Mouse (Mus musculus): ENCODE data around the gene Caap1. TPM values are rescaled to one million over a fixed set of nuclear protein-coding genes. Genes with fewer than 3 reads are reported as not detected.

The Caap1 gene
- polyA plus RNA-seq (2012; fragmentation: generic; extraction: Trizol) = 3.4 TPM
- long read RNA-seq, experiment 1, transcript Caap1-201 (6 exons, 2,107 nt) = major isoform, 9 of 15 reads
- long read RNA-seq, experiment 1, partial matches to known transcripts = 0 of 15 reads
- long read RNA-seq, experiment 1, other reads (novel, unspliced or antisense) = 6 of 15 reads
- long read RNA-seq, experiment 2, transcript Caap1-201 (6 exons, 2,107 nt) = major isoform, 13 of 20 reads
- long read RNA-seq, experiment 2, partial matches to known transcripts = 0 of 20 reads
- long read RNA-seq, experiment 2, other reads (novel, unspliced or antisense) = 7 of 20 reads

DNA sequence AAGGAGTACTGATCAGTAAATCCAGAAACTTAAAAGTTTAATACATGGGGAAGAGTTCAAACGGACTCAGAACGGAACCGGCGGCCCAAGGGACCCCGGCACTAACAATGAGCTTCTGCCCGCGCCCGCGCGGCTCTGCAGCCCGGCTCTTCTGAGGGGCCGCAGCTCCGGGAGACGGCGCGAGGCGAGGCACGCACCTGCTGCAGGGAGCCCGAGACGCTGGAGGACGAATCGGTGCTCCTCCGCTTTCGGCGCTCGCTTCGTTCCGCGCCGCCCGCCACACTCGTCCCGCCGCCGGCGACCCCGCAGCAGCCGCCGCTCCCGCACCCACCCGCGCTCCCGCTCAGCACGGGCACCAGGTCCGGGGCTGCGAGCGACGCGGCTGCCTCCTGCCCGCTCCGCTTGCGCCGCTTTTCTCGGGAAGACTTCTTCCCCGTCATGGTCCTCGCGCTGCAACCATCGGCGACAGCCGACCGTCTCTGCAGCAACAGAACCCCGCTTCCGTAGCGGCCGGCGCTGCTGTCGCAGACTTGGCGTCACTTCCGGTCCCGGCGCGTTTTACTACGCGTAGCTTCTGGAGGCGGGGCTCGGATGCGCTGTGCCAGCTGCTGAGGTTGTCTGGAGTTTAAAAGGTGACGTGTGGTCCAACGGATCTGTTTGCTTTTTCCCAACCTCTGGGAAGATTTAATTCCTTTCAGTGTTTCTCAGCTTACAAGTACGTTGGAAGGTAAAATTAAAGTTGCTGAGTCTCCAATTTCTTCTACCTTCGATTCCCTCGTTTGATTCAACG is at the start of gene Caap1, which contains the start of gene Gm10306:
Gene Caap1, minus strand, starts transcription at position 532 of the 790 bp plus-strand sequence.
Gene Gm10306, plus strand, starts transcription at position 282 of the 790 bp plus-strand sequence.
- Histone ChIP-seq H3K4me3 (ENCODE audit: insufficient read depth, poor library complexity, severe bottlenecking) (peak within 1 kb of the TSS; percentile 92), H3ac (ENCODE audit: control insufficient read depth, insufficient read length, low read depth) (peak within 1 kb of the TSS; percentile 65), H3K79me2 (ENCODE audit: control insufficient read depth, insufficient read depth) (peaks cover 45% of the 10 kb centered on the region), H3K79me3 (ENCODE audit: low read depth) (peaks cover 20% of the 10 kb centered on the region), H3K36me3 (ENCODE audit: control insufficient read depth, insufficient read depth) (no peaks in the 10 kb centered on the region), H3K27me3 (ENCODE audit: control insufficient read depth, insufficient read depth, insufficient read length) (no peaks in the 10 kb centered on the region)
- TF ChIP-seq USF1 (IDR thresholded peaks at IDR 0.05; ENCODE audit: low read depth) (no peak), FOSL1 (IDR thresholded peaks at IDR 0.05; ENCODE audit: insufficient read depth, low read length, poor library complexity, severe bottlenecking) (no peak), MAX (IDR thresholded peaks at IDR 0.05) (peak; percentile 56), MYOG (IDR thresholded peaks at IDR 0.05; ENCODE audit: control insufficient read depth, extremely low read depth, insufficient read length) (no peak), CTCF (IDR thresholded peaks at IDR 0.05; ENCODE audit: control insufficient read depth, insufficient read depth, insufficient read length) (no peak), MYOD1 (IDR thresholded peaks at IDR 0.05; ENCODE audit: control insufficient read depth, insufficient read length, low read depth) (no peak)

DNA sequence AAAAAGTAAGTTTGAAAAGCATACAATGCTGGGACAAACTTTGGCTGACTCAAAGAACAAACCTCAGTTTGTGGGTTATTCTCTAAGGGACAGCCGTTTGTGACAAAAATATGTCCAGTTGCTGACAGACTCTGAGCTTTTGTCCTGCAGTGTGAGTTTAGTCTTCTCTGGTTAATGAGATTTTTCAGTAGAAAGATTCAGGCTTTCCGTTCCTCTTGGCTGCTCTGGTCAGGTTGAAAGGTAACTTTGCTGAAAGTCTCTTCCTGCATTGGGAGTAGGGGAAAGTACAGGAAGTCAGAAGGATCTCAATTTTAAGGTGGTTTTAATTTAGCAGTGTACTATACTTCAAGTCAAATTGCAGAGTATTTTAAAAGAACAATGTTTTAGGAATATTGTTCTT is 49.0 kb upstream of the Caap1 start:
- TF ChIP-seq MYOD1 (IDR thresholded peaks at IDR 0.05; ENCODE audit: control insufficient read depth, insufficient read length, low read depth) (no peak), MYOG (IDR thresholded peaks at IDR 0.05; ENCODE audit: control insufficient read depth, extremely low read depth, insufficient read length) (no peak), CTCF (IDR thresholded peaks at IDR 0.05; ENCODE audit: control insufficient read depth, insufficient read depth, insufficient read length) (no peak), MAX (IDR thresholded peaks at IDR 0.05) (no peak), CEBPB (IDR thresholded peaks at IDR 0.05; ENCODE audit: low read depth) (no peak), FOSL1 (IDR thresholded peaks at IDR 0.05; ENCODE audit: insufficient read depth, low read length, poor library complexity, severe bottlenecking) (no peak)
- Histone ChIP-seq H3ac (ENCODE audit: control insufficient read depth, insufficient read length, low read depth) (no peak overlapping the region), H3K36me3 (ENCODE audit: control insufficient read depth, insufficient read depth) (no peaks in the 10 kb centered on the region), H3K27me3 (ENCODE audit: control insufficient read depth, insufficient read depth, insufficient read length) (no peaks in the 10 kb centered on the region), H3K79me2 (ENCODE audit: control insufficient read depth, insufficient read depth) (peaks cover 35% of the 10 kb centered on the region), H3K79me3 (ENCODE audit: low read depth) (peaks cover 24% of the 10 kb centered on the region), H3K4me3 (ENCODE audit: insufficient read depth, poor library complexity, severe bottlenecking) (no peak overlapping the region)

DNA sequence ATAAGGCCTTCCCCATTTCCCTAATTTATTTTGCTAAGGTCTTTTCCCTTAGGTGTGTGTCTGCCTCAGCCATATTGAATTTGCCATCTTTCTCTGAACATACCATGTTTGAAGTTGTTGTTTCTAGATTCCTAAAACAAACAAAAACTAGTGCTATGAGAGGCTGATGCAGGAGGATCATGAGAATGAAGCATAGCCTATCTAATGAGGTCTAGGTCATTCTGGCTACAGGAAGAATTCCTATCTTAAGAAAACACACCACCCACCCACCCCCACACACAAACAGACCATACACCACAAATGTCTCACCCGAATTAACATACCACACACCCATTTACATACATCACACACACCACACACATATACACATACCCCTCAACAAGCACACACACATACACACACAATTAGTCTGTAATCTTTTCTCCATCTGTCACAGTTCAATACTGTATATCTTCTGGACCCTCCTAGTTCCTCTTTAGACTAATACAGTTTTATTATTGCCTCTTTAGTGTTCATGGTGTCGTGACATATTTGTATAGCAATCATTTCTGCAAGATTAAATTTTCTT is 47.9 kb upstream of the Caap1 start:
- peaks cover 45% of the 10 kb centered on the region for H3K79me2 ChIP-seq (ENCODE audit: control insufficient read depth, insufficient read depth)
- H3K79me3 ChIP-seq (ENCODE audit: low read depth) = peaks cover 33% of the 10 kb centered on the region
- TF ChIP-seq MAX (IDR thresholded peaks at IDR 0.05) (no peak), MYOD1 (IDR thresholded peaks at IDR 0.05; ENCODE audit: control insufficient read depth, insufficient read length, low read depth) (no peak), CEBPB (IDR thresholded peaks at IDR 0.05; ENCODE audit: low read depth) (no peak), MYOG (IDR thresholded peaks at IDR 0.05; ENCODE audit: control insufficient read depth, extremely low read depth, insufficient read length) (no peak), CTCF (IDR thresholded peaks at IDR 0.05; ENCODE audit: control insufficient read depth, insufficient read depth, insufficient read length) (no peak), FOSL1 (IDR thresholded peaks at IDR 0.05; ENCODE audit: insufficient read depth, low read length, poor library complexity, severe bottlenecking) (no peak), USF1 (IDR thresholded peaks at IDR 0.05; ENCODE audit: low read depth) (no peak)
- H3K4me3 ChIP-seq (ENCODE audit: insufficient read depth, poor library complexity, severe bottlenecking) = no peak overlapping the region
- no peak overlapping the region for H3ac ChIP-seq (ENCODE audit: control insufficient read depth, insufficient read length, low read depth)
- H3K27me3 ChIP-seq (ENCODE audit: control insufficient read depth, insufficient read depth, insufficient read length) = no peaks in the 10 kb centered on the region
- no peaks in the 10 kb centered on the region for H3K36me3 ChIP-seq (ENCODE audit: control insufficient read depth, insufficient read depth)

GRCm38 (mm10) chr4:94603031-94603629 is 46.5 kb upstream of the Caap1 start, which contains the start of gene Plaa:
Gene Plaa (minus strand): TSS chr4:94603244.
- H3K27me3 ChIP-seq (ENCODE audit: control insufficient read depth, insufficient read depth, insufficient read length) = no peaks in the 10 kb centered on the region
- H3K79me2 ChIP-seq (ENCODE audit: control insufficient read depth, insufficient read depth) = peaks cover 59% of the 10 kb centered on the region
- H3K4me3 ChIP-seq (ENCODE audit: insufficient read depth, poor library complexity, severe bottlenecking) = peak within 1 kb of the TSS; percentile 99
- peaks cover 46% of the 10 kb centered on the region for H3K79me3 ChIP-seq (ENCODE audit: low read depth)
- peaks cover 6% of the 10 kb centered on the region for H3K36me3 ChIP-seq (ENCODE audit: control insufficient read depth, insufficient read depth)
- H3ac ChIP-seq (ENCODE audit: control insufficient read depth, insufficient read length, low read depth) = peak within 1 kb of the TSS; percentile 99
- TF ChIP-seq MAX (IDR thresholded peaks at IDR 0.05) (peak; percentile 15), CEBPB (IDR thresholded peaks at IDR 0.05; ENCODE audit: low read depth) (no peak)

- no peak for TF ChIP-seq FOSL1 (IDR thresholded peaks at IDR 0.05; ENCODE audit: insufficient read depth, low read length, poor library complexity, severe bottlenecking)
- H3K36me3 ChIP-seq (ENCODE audit: control insufficient read depth, insufficient read depth) = peaks cover 6% of the 10 kb centered on the region
- peak overlapping the region; percentile 99 for H3K4me3 ChIP-seq (ENCODE audit: insufficient read depth, poor library complexity, severe bottlenecking)
- H3K79me2 ChIP-seq (ENCODE audit: control insufficient read depth, insufficient read depth) = peaks cover 65% of the 10 kb centered on the region
- peaks cover 51% of the 10 kb centered on the region for H3K79me3 ChIP-seq (ENCODE audit: low read depth)
- peak overlapping the region; percentile 99 for H3ac ChIP-seq (ENCODE audit: control insufficient read depth, insufficient read length, low read depth)
- H3K27me3 ChIP-seq (ENCODE audit: control insufficient read depth, insufficient read depth, insufficient read length) = no peaks in the 10 kb centered on the region
Measured at GRCm38 (mm10) chr4:94602496-94603030, 46.0 kb upstream of the Caap1 start.
